Mouse (Mus musculus) myocyte (in vitro differentiated cells): Measurements from ENCODE around the gene Celsr3.

Source experiments
- CEBPB ChIP-seq: IDR thresholded peaks from 2 replicates; pipeline ENCODE4 v1.6.1; 2011; ENCODE audit warnings: mild to moderate bottlenecking, moderate library complexity; ENCODE audit not compliant: poor library complexity, insufficient read depth, severe bottlenecking
- E2F4 ChIP-seq: IDR thresholded peaks from one replicate; pipeline ENCODE4 v1.6.1; 2011; ENCODE audit warnings: mild to moderate bottlenecking, control low read depth, moderate library complexity; ENCODE audit not compliant: insufficient read depth
- MAX ChIP-seq: IDR thresholded peaks from one replicate; pipeline ENCODE4 v1.6.1; 2011; ENCODE audit warnings: low read depth, mild to moderate bottlenecking, control low read depth
- MYOD1 ChIP-seq, 3 experiments: IDR thresholded peaks; one replicate each; pipeline ENCODE4 v1.6.1; 2011; ENCODE audit warnings: control low read depth in 2 of 3, low read depth in 2 of 3, mild to moderate bottlenecking in 2 of 3, moderate library complexity in 1 of 3; ENCODE audit not compliant: insufficient read length in 2 of 3, control insufficient read depth in 1 of 3
- MYOG ChIP-seq, 3 experiments: IDR thresholded peaks; one replicate each; pipeline ENCODE4 v1.6.1; 2011; ENCODE audit warnings: control low read depth in 2 of 3, low read depth in 2 of 3, mild to moderate bottlenecking in 2 of 3; ENCODE audit not compliant: insufficient read length in 2 of 3, control insufficient read depth in 1 of 3, insufficient read depth in 1 of 3
- POLR2A ChIP-seq: IDR thresholded peaks from one replicate; pipeline ENCODE4 v1.6.1; 2011; ENCODE audit warnings: low read depth, mild to moderate bottlenecking, control low read depth, moderate library complexity; ENCODE audit not compliant: insufficient read length
- POLR2AphosphoS2 ChIP-seq: IDR thresholded peaks from one replicate; pipeline ENCODE4 v1.6.1; 2011; ENCODE audit warnings: low read depth, control low read depth; ENCODE audit not compliant: insufficient read length
- REST ChIP-seq: IDR thresholded peaks from one replicate; pipeline ENCODE4 v1.6.1; 2011; ENCODE audit warnings: mild to moderate bottlenecking, control low read depth, moderate library complexity; ENCODE audit not compliant: insufficient read depth, insufficient read length
- SRF ChIP-seq: IDR thresholded peaks from one replicate; pipeline ENCODE4 v1.6.1; 2011; ENCODE audit warnings: low read depth; ENCODE audit not compliant: control insufficient read depth, insufficient read length
- TCF12 ChIP-seq: IDR thresholded peaks from one replicate; pipeline ENCODE4 v1.6.1; 2011; ENCODE audit warnings: mild to moderate bottlenecking, control low read depth; ENCODE audit not compliant: poor library complexity, insufficient read depth, severe bottlenecking
- USF1 ChIP-seq: IDR thresholded peaks from one replicate; pipeline ENCODE4 v1.6.1; 2011; ENCODE audit warnings: low read depth, mild to moderate bottlenecking, control low read depth, moderate library complexity

- TF ChIP-seq POLR2A (no peak), CEBPB (no peak), REST (no peak), SRF (no peak), E2F4 (no peak), TCF12 (no peak), USF1 (no peak), MAX (no peak), POLR2AphosphoS2 (no peak), MYOG (IDR thresholded peaks at IDR 0.05; ENCODE audit: control insufficient read depth in 1 of 3, insufficient read depth in 1 of 3, insufficient read length in 2 of 3, low read depth in 2 of 3) (no peak), MYOD1 (IDR thresholded peaks at IDR 0.05; ENCODE audit: control insufficient read depth in 1 of 3, insufficient read length in 2 of 3, low read depth in 2 of 3) (no peak)
Observed at GRCm38 (mm10) chr9:108797477-108797876, 28.6 kb upstream of the Celsr3 start.
